18 mouse cellular contexts compared by ENCODE assay signal in genomic region chr1:187240304-187240703, GRCm38 (mm10). TPM values are rescaled to one million over a fixed set of nuclear protein-coding genes. Genes with fewer than 3 reads are reported as not detected.
"Had no signal": no experiment of that assay in that cellular context is flagged by ENCODE, and none has a peak within 500 bp of the region (broad histone marks: within the 10 kb centered on the region; RNA-seq: fewer than 3 reads in every experiment).

No protein-coding gene starts in this region.

- DNase-seq: retina, postnatal 1 day; right cerebral cortex, adult 18-20 months; right cerebral cortex, postnatal 14 days; right cerebral cortex, postnatal 25 days; right cerebral cortex, postnatal 4 days; spleen, adult 18-20 months; thymus, adult 18-20 months; thymus, adult 2 months; thymus, postnatal 14 days; thymus, postnatal 25 days; thymus, postnatal 36 days; thymus, postnatal 4 days had no signal

- H3K36me3 ChIP-seq: neural tube, embryonic 15.5 days; stomach, embryonic 15.5 days had no signal

- H3K4me3 ChIP-seq: neural tube, embryonic 15.5 days; stomach, embryonic 15.5 days had no signal

- H3K27me3 ChIP-seq: neural tube, embryonic 15.5 days; stomach, embryonic 15.5 days had no signal

- H3K27ac ChIP-seq: neural tube, embryonic 15.5 days; stomach, embryonic 15.5 days; stomach, postnatal 0 days had no signal

- H3K9me3 ChIP-seq: neural tube, embryonic 15.5 days; stomach, embryonic 15.5 days had no signal

- H3K4me1 ChIP-seq: neural tube, embryonic 15.5 days; stomach, embryonic 15.5 days had no signal

- H3K4me2 ChIP-seq: neural tube, embryonic 15.5 days; stomach, embryonic 15.5 days had no signal

- H3K9ac ChIP-seq: neural tube, embryonic 15.5 days; stomach, embryonic 15.5 days had no signal

RNA-seq across cellular contexts. Expression of gene Spata17, which starts 25.0 kb away (rescaled TPM):
- total RNA-seq: neutrophil, adult 5-6 weeks had no signal
- polyA plus RNA-seq: small intestine, adult 2 months; spleen, adult 2 months had no signal
